Mouse (Mus musculus): ENCODE measurements around the gene 4930455H04Rik. TPM values are rescaled to one million over a fixed set of nuclear protein-coding genes. Genes with fewer than 3 reads are reported as not detected.

The 4930455H04Rik gene
- polyA plus RNA-seq, 1 experiment, result not detected

GRCm38 (mm10) chr3:116943422-116943821, 24.6 kb upstream of the 4930455H04Rik start:
- DNase-seq, result no peak
- peaks cover 6% of the 10 kb centered on the region for H3K4me1 ChIP-seq (ENCODE audit: control insufficient read depth, insufficient read depth, low read length)
- no peak overlapping the region for H3K4me3 ChIP-seq (replicated peaks; ENCODE audit: extremely low read depth, low read depth, low read length)
- 70% methylated on average over 4 of the region's 4 CpGs for WGBS
- TF ChIP-seq CTCF (IDR thresholded peaks at IDR 0.05; ENCODE audit: insufficient read depth, low read length), result no peak
- no peak for TF ChIP-seq POLR2A (IDR thresholded peaks at IDR 0.05; ENCODE audit: borderline replicate concordance, extremely low read depth, low read depth, low read length)

- no peak for DNase-seq
- TF ChIP-seq CTCF (IDR thresholded peaks at IDR 0.05; ENCODE audit: insufficient read depth, low read length) (no peak), POLR2A (IDR thresholded peaks at IDR 0.05; ENCODE audit: borderline replicate concordance, extremely low read depth, low read depth, low read length) (no peak)
- H3K4me3 ChIP-seq (replicated peaks; ENCODE audit: extremely low read depth, low read depth, low read length), result no peak overlapping the region
- WGBS, result 75% methylated on average over 4 of the region's 4 CpGs
- peaks cover 4% of the 10 kb centered on the region for H3K4me1 ChIP-seq (ENCODE audit: control insufficient read depth, insufficient read depth, low read length)
Measured at GRCm38 (mm10) chr3:116946476-116946875, 21.6 kb upstream of the 4930455H04Rik start.

- 57% methylated on average over 6 of the region's 6 CpGs for WGBS
- DNase-seq, result no peak
- peaks cover 10% of the 10 kb centered on the region for H3K4me1 ChIP-seq (ENCODE audit: control insufficient read depth, insufficient read depth, low read length)
- H3K4me3 ChIP-seq (replicated peaks; ENCODE audit: extremely low read depth, low read depth, low read length), result no peak overlapping the region
- TF ChIP-seq POLR2A (IDR thresholded peaks at IDR 0.05; ENCODE audit: borderline replicate concordance, extremely low read depth, low read depth, low read length) (no peak), CTCF (IDR thresholded peaks at IDR 0.05; ENCODE audit: insufficient read depth, low read length) (no peak)
Measured at GRCm38 (mm10) chr3:116950665-116951115, 17.4 kb upstream of the 4930455H04Rik start.

- H3K4me3 ChIP-seq (replicated peaks; ENCODE audit: extremely low read depth, low read depth, low read length), result no peak overlapping the region
- H3K4me1 ChIP-seq (ENCODE audit: control insufficient read depth, insufficient read depth, low read length), result peaks cover 10% of the 10 kb centered on the region
- no peak for TF ChIP-seq POLR2A (IDR thresholded peaks at IDR 0.05; ENCODE audit: borderline replicate concordance, extremely low read depth, low read depth, low read length)
- TF ChIP-seq CTCF (IDR thresholded peaks at IDR 0.05; ENCODE audit: insufficient read depth, low read length), result no peak
- DNase-seq, result no peak
- 41% methylated on average over 3 of the region's 3 CpGs for WGBS
Measured at GRCm38 (mm10) chr3:116951489-116951888, 16.6 kb upstream of the 4930455H04Rik start.

GRCm38 (mm10) chr3:116952242-116952899, 15.7 kb upstream of the 4930455H04Rik start:
- DNase-seq, result no peak
- H3K4me3 ChIP-seq (replicated peaks; ENCODE audit: extremely low read depth, low read depth, low read length), result no peak overlapping the region
- peaks cover 10% of the 10 kb centered on the region for H3K4me1 ChIP-seq (ENCODE audit: control insufficient read depth, insufficient read depth, low read length)
- 65% methylated on average over 8 of the region's 8 CpGs for whole genome bisulfite sequencing
- TF ChIP-seq CTCF (IDR thresholded peaks at IDR 0.05; ENCODE audit: insufficient read depth, low read length) (no peak), POLR2A (IDR thresholded peaks at IDR 0.05; ENCODE audit: borderline replicate concordance, extremely low read depth, low read depth, low read length) (no peak)

- peaks cover 10% of the 10 kb centered on the region for H3K4me1 ChIP-seq (ENCODE audit: control insufficient read depth, insufficient read depth, low read length)
- TF ChIP-seq POLR2A (IDR thresholded peaks at IDR 0.05; ENCODE audit: borderline replicate concordance, extremely low read depth, low read depth, low read length) (no peak), CTCF (IDR thresholded peaks at IDR 0.05; ENCODE audit: insufficient read depth, low read length) (no peak)
- no peak overlapping the region for H3K4me3 ChIP-seq (replicated peaks; ENCODE audit: extremely low read depth, low read depth, low read length)
- no peak for DNase-seq
- WGBS, result 69% methylated on average over 6 of the region's 6 CpGs
Measured at GRCm38 (mm10) chr3:116953366-116953765, 14.7 kb upstream of the 4930455H04Rik start.

- Histone ChIP-seq H3K4me3 (replicated peaks; ENCODE audit: extremely low read depth, low read depth, low read length) (no peak overlapping the region), H3K4me1 (ENCODE audit: control insufficient read depth, insufficient read depth, low read length) (peaks cover 13% of the 10 kb centered on the region)
- no peak for DNase-seq
- 60% methylated on average over 6 of the region's 6 CpGs for WGBS
- TF ChIP-seq CTCF (IDR thresholded peaks at IDR 0.05; ENCODE audit: insufficient read depth, low read length) (no peak), POLR2A (IDR thresholded peaks at IDR 0.05; ENCODE audit: borderline replicate concordance, extremely low read depth, low read depth, low read length) (no peak)
Measured at GRCm38 (mm10) chr3:116955061-116955460, 13.0 kb upstream of the 4930455H04Rik start.

- WGBS, result 82% methylated on average over 2 of the region's 2 CpGs
- peaks cover 5% of the 10 kb centered on the region; the same call in 1 of the 2 replicates for H3K4me1 ChIP-seq (ENCODE audit: control insufficient read depth, insufficient read depth, low read length)
Measured at GRCm38 (mm10) chr3:116960414-116960813, 7.7 kb upstream of the 4930455H04Rik start.

GRCm38 (mm10) chr3:116961354-116962142, 6.5 kb upstream of the 4930455H04Rik start:
- DNase-seq, result no peak
- 73% methylated on average over 15 of the region's 15 CpGs for WGBS
- TF ChIP-seq CTCF (IDR thresholded peaks at IDR 0.05; ENCODE audit: insufficient read depth, low read length) (no peak), POLR2A (IDR thresholded peaks at IDR 0.05; ENCODE audit: borderline replicate concordance, extremely low read depth, low read depth, low read length) (no peak)
- Histone ChIP-seq H3K4me1 (ENCODE audit: control insufficient read depth, insufficient read depth, low read length) (peaks cover 5% of the 10 kb centered on the region; the same call in 1 of the 2 replicates), H3K4me3 (replicated peaks; ENCODE audit: extremely low read depth, low read depth, low read length) (no peak overlapping the region)

More at GRCm38 (mm10) chr3:116960414-116960813, 7.7 kb upstream of the 4930455H04Rik start:
- DNase-seq, result no peak
- H3K4me3 ChIP-seq (replicated peaks; ENCODE audit: extremely low read depth, low read depth, low read length), result no peak overlapping the region
- TF ChIP-seq POLR2A (IDR thresholded peaks at IDR 0.05; ENCODE audit: borderline replicate concordance, extremely low read depth, low read depth, low read length) (no peak), CTCF (IDR thresholded peaks at IDR 0.05; ENCODE audit: insufficient read depth, low read length) (no peak)
